Mouse (Mus musculus) kidney, embryonic 15.5 days (tissue): ENCODE data around the gene Cxcl13. TPM values are rescaled to one million over a fixed set of nuclear protein-coding genes. Genes with fewer than 3 reads are reported as not detected.

ENCODE experiments used
- ATAC-seq: fragments of 200-750 bp; cut with Nextera tagmentation; replicated peaks from 2 replicates; pipeline ENCODE4 v1.8.0; 2017; ENCODE audit warnings: moderate TSS enrichment; ENCODE audit not compliant: low FRiP score
- H3K27ac ChIP-seq: fragments of 300-500 bp; sonication (generic); 2 replicates; pipeline ENCODE4 v1.5.1; 2015; ENCODE audit warnings: mild to moderate bottlenecking, inconsistent platforms
- H3K27me3 ChIP-seq: fragments of 300-500 bp; sonication (generic); 2 replicates; pipeline ENCODE4 v1.6.1; 2015; ENCODE audit warnings: inconsistent platforms
- H3K36me3 ChIP-seq: fragments of 300-500 bp; sonication (generic); 2 replicates; pipeline ENCODE4 v1.6.1; 2015; ENCODE audit warnings: inconsistent platforms
- H3K4me1 ChIP-seq: fragments of 300-500 bp; sonication (generic); 2 replicates; pipeline ENCODE4 v1.6.1; 2015; ENCODE audit warnings: inconsistent platforms
- H3K4me2 ChIP-seq: fragments of 300-500 bp; sonication (generic); 2 replicates; pipeline ENCODE4 v1.6.1; 2015; ENCODE audit warnings: moderate library complexity, mild to moderate bottlenecking, inconsistent platforms
- H3K4me3 ChIP-seq: fragments of 300-500 bp; sonication (generic); replicated peaks from 2 replicates; pipeline ENCODE4 v1.5.1; 2015; ENCODE audit warnings: mild to moderate bottlenecking, inconsistent platforms
- H3K9ac ChIP-seq: fragments of 300-500 bp; sonication (generic); 2 replicates; pipeline ENCODE4 v1.6.1; 2015; ENCODE audit warnings: mild to moderate bottlenecking, inconsistent platforms
- H3K9me3 ChIP-seq: fragments of 300-500 bp; sonication (generic); replicated peaks from 2 replicates; pipeline ENCODE4 v1.6.1; 2016; ENCODE audit warnings: inconsistent platforms
- WGBS: fragments of 180-500 bp; shearing (Covaris S2); methylation state at CpG from one replicate; pipeline ENCODE4 v1.1.7; 2015; ENCODE audit warnings: mixed read lengths; 5-methylcytosine and 5-hydroxymethylcytosine counted together
- polyA plus RNA-seq: library from polyadenylated mRNA; unstranded; fragments of >200 nt; fragmentation: Nextera tagmentation; extraction: Ambion mirVana; gene quantifications from 2 replicates; pipeline ENCODE4 v1.2.1, GENCODE M21; 2015

The Cxcl13 gene
- polyA plus RNA-seq, 1 experiment from 2014 or later, result 8.9 TPM

GRCm38 (mm10) chr5:95997276-95997675 lies 40.5 kb downstream of the Cxcl13 start:
- 81% methylated on average over 3 of the region's 3 CpGs for WGBS
- Histone ChIP-seq H3K4me3 (no peak overlapping the region), H3K9ac (no peak overlapping the region), H3K9me3 (no peaks in the 10 kb centered on the region), H3K4me2 (no peak overlapping the region), H3K27me3 (no peaks in the 10 kb centered on the region), H3K36me3 (no peaks in the 10 kb centered on the region), H3K27ac (no peak overlapping the region), H3K4me1 (no peaks in the 10 kb centered on the region)
- ATAC-seq, result no peak

GRCm38 (mm10) chr5:96003348-96003747 lies 46.6 kb downstream of the Cxcl13 start:
- Histone ChIP-seq H3K9me3 (no peaks in the 10 kb centered on the region), H3K4me1 (no peaks in the 10 kb centered on the region), H3K27me3 (no peaks in the 10 kb centered on the region), H3K4me3 (no peak overlapping the region), H3K36me3 (no peaks in the 10 kb centered on the region), H3K4me2 (no peak overlapping the region), H3K27ac (no peak overlapping the region), H3K9ac (no peak overlapping the region)
- no peak for ATAC-seq

GRCm38 (mm10) chr5:96008274-96008842 lies 51.6 kb downstream of the Cxcl13 start:
- H3K27ac ChIP-seq, result no peak overlapping the region
- H3K9ac ChIP-seq, result no peak overlapping the region
- WGBS, result 66% methylated on average over 7 of the region's 7 CpGs
- H3K9me3 ChIP-seq, result no peaks in the 10 kb centered on the region
- H3K4me3 ChIP-seq, result no peak overlapping the region
- no peaks in the 10 kb centered on the region for H3K36me3 ChIP-seq
- no peaks in the 10 kb centered on the region for H3K27me3 ChIP-seq
- no peak for ATAC-seq
- H3K4me1 ChIP-seq, result no peaks in the 10 kb centered on the region
- no peak overlapping the region for H3K4me2 ChIP-seq

GRCm38 (mm10) chr5:96009076-96009475 lies 52.3 kb downstream of the Cxcl13 start:
- no peaks in the 10 kb centered on the region for H3K9me3 ChIP-seq
- ATAC-seq, result no peak
- no peaks in the 10 kb centered on the region for H3K27me3 ChIP-seq
- no peak overlapping the region for H3K4me2 ChIP-seq
- no peaks in the 10 kb centered on the region for H3K4me1 ChIP-seq
- H3K9ac ChIP-seq, result no peak overlapping the region
- no peaks in the 10 kb centered on the region for H3K36me3 ChIP-seq
- no peak overlapping the region for H3K4me3 ChIP-seq
- WGBS, result 80% methylated on average over 1 of the region's 1 CpGs
- H3K27ac ChIP-seq, result no peak overlapping the region

Other genes with a start within 250 kb of the Cxcl13 start
- gene Gm7978, start 220.8 kb upstream of the Cxcl13 start, polyA plus RNA-seq, result not detected in 2 replicates
- gene Gm7982, start 214.9 kb upstream of the Cxcl13 start, polyA plus RNA-seq, result not detected in 2 replicates
- gene E330014E10Rik, start 181.0 kb upstream of the Cxcl13 start, polyA plus RNA-seq, result not detected in 2 replicates
- gene Cnot6l, start 207.2 kb downstream of the Cxcl13 start, polyA plus RNA-seq, result 21.4 and 27.6 TPM in 2 replicates